Comparison of ENCODE assay signal across 9 mouse cellular contexts in the genomic region with DNA sequence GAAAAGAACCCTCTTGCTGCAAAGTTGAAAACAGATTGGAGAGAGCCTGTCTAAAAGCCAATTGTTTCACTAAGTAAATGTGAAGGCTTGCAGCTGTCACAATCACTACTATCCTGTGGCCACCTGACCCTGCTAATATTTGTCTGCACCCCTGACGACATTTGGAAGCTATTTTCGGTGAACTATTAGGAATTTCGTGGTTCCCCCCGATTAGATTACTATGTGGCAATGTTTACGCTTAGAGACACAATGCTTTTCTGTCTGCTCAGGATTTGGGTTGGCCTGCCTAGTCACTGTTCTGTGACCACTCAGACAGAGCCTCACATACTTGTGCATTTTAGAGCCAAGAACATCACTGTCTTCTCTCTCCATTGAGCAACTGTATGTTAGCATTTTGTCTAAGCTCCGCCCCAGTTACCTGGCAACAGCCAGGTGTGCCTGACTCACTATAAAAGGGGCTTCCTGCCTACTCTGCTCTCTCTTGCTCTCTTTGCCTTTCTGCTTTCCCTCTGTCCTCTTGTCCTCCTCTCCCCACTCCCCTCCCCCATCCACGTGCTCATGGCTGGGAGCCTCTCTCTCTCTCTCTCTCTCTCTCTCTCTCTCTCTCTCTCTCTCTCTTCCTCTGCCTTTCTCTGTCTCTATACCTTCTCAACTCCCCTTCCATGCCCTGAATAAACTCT. TPM values are rescaled to one million over a fixed set of nuclear protein-coding genes. Genes with fewer than 3 reads are reported as not detected.
DNase-seq lines count a peak whose midpoint lies in the region; ATAC-seq and TF ChIP-seq lines count a peak whose summit lies in the region.
"Had no signal": no experiment of that assay in that cellular context is flagged by ENCODE, and none has a peak within 500 bp of the region (broad histone marks: within the 10 kb centered on the region; RNA-seq: fewer than 3 reads in every experiment).

No protein-coding gene starts in this region.

- H3K4me3 ChIP-seq in E14TG2a.4 (replicated peaks; ENCODE audit: low read length): peak overlapping the region; percentile 32; the same call in 1 of the 2 replicates
- no peak overlapping the region for H3K4me3 ChIP-seq in heart, embryonic 16.5 days (ENCODE audit: low read length)
- H3K4me3 ChIP-seq: liver, embryonic 12.5 days had no signal

- TF ChIP-seq CTCF in E14TG2a.4 (conservative IDR thresholded peaks at IDR 0.05; ENCODE audit: low read length): no peak

- no peak overlapping the region for H3K9ac ChIP-seq in heart, embryonic 16.5 days (ENCODE audit: low read length)
- H3K9ac ChIP-seq: liver, embryonic 12.5 days had no signal

- 0 out of 2 replicates have a peak, but pooled peaks cover 9% of the 10 kb centered on the region for H3K27me3 ChIP-seq in E14TG2a.4 (ENCODE audit: insufficient read depth, low read length)
- no peaks in the 10 kb centered on the region for H3K27me3 ChIP-seq in heart, embryonic 16.5 days (ENCODE audit: control insufficient read depth, insufficient read depth, low read length)
- H3K27me3 ChIP-seq: liver, embryonic 12.5 days had no signal

- H3K27ac ChIP-seq in heart, embryonic 16.5 days (ENCODE audit: low read length): no peak overlapping the region
- H3K27ac ChIP-seq: liver, embryonic 12.5 days had no signal

- H3K4me2 ChIP-seq in heart, embryonic 16.5 days (ENCODE audit: low read depth, low read length): peak overlapping the region; percentile 35; the same call in 1 of the 2 replicates
- H3K4me2 ChIP-seq: liver, embryonic 12.5 days had no signal

- peak; percentile 69 for ATAC-seq in heart, embryonic 16.5 days (replicated peaks; ENCODE audit: extremely low read depth, insufficient read depth, low FRiP score)
- ATAC-seq: liver, embryonic 12.5 days had no signal

- H3K9me3 ChIP-seq in E14TG2a.4 (ENCODE audit: low read length): peaks cover 17% of the 10 kb centered on the region
- H3K9me3 ChIP-seq in heart, embryonic 16.5 days (replicated peaks; ENCODE audit: control insufficient read depth, low read length): no peaks in the 10 kb centered on the region
- H3K9me3 ChIP-seq: liver, embryonic 12.5 days had no signal

- peaks cover 16% of the 10 kb centered on the region for H3K4me1 ChIP-seq in E14TG2a.4 (replicated peaks; ENCODE audit: low read depth, low read length)
- peaks cover 3% of the 10 kb centered on the region; the same call in 1 of the 2 replicates for H3K4me1 ChIP-seq in heart, embryonic 16.5 days (ENCODE audit: control insufficient read depth, insufficient read depth, low read length)

- H3K36me3 ChIP-seq in E14TG2a.4 (ENCODE audit: insufficient read depth, low read length): no peaks in the 10 kb centered on the region
- no peaks in the 10 kb centered on the region for H3K36me3 ChIP-seq in heart, embryonic 16.5 days (ENCODE audit: control insufficient read depth, insufficient read depth)
- H3K36me3 ChIP-seq: liver, embryonic 12.5 days had no signal

- WGBS in heart, embryonic 16.5 days: 36% methylated on average over 7 of the region's 7 CpGs

- DNase-seq in R1 (ENCODE audit: low read depth, low spot score): peak; percentile 30
- peak; percentile 13 for DNase-seq in lung, postnatal 25 days (ENCODE audit: low spot score)
- DNase-seq in left cerebral cortex, adult 9 months (ENCODE audit: low spot score in 2 of 2): no peak
- DNase-seq in adrenal gland, adult 2 months: no peak
- DNase-seq in spleen, postnatal 4 days (ENCODE audit: low spot score in 2 of 2): no peak
- DNase-seq: cerebellum, adult 8-10 months had no signal

RNA-seq across cellular contexts. Expression of a gene that starts 59.6 kb away (rescaled TPM):
- polyA plus RNA-seq in heart, embryonic 16.5 days (2015; fragmentation: Nextera tagmentation; extraction: Ambion mirVana): 19.7 and 22.0 TPM in 2 replicates
- 10 to 100 TPM; 20.4 to 22.6 TPM for total RNA-seq in adrenal gland, adult 2 months (2021)
- polyA plus RNA-seq in adrenal gland, adult 2 months (2012; rRNA removed): 2.9 and 3.7 TPM in 2 replicates

Comparison
In these comparisons a context has a peak if more than half of its experiments do, and no peak if none do; other contexts are left out.
1. DNase-seq: peak in R1 (single experiment) and lung, postnatal 25 days (single experiment); none in left cerebral cortex, adult 9 months (0 of 2), adrenal gland, adult 2 months (single experiment) and spleen, postnatal 4 days (0 of 2).